Mouse (Mus musculus): ENCODE data around the gene Fbln2.

The Fbln2 gene

GRCm38 (mm10) chr6:91192851-91193545, 19.3 kb upstream of the Fbln2 start:
- no peak for DNase-seq (ENCODE audit: low read depth, low spot score)

- DNase-seq (ENCODE audit: low read depth, low spot score): no peak
Measured at GRCm38 (mm10) chr6:91198456-91198855, 13.8 kb upstream of the Fbln2 start.

GRCm38 (mm10) chr6:91200429-91201188, 11.6 kb upstream of the Fbln2 start:
- DNase-seq (ENCODE audit: low read depth, low spot score): no peak

- DNase-seq (ENCODE audit: low read depth, low spot score): no peak
Measured at GRCm38 (mm10) chr6:91201881-91202341, 10.3 kb upstream of the Fbln2 start.

- DNase-seq (ENCODE audit: low read depth, low spot score): peak; percentile 8
Measured at GRCm38 (mm10) chr6:91202571-91202970, 9.7 kb upstream of the Fbln2 start.

GRCm38 (mm10) chr6:91205346-91205745, 6.9 kb upstream of the Fbln2 start:
- no peak for DNase-seq (ENCODE audit: low read depth, low spot score)

GRCm38 (mm10) chr6:91205791-91206190, 6.5 kb upstream of the Fbln2 start:
- no peak for DNase-seq (ENCODE audit: low read depth, low spot score)

- no peak for DNase-seq (ENCODE audit: low read depth, low spot score)
Measured at GRCm38 (mm10) chr6:91207491-91207890, 4.8 kb upstream of the Fbln2 start.

- DNase-seq (ENCODE audit: low read depth, low spot score): no peak
Measured at GRCm38 (mm10) chr6:91209780-91210179, 2.5 kb upstream of the Fbln2 start.

- DNase-seq (ENCODE audit: low read depth, low spot score): no peak
Measured at GRCm38 (mm10) chr6:91210852-91211251, 1.4 kb upstream of the Fbln2 start.

GRCm38 (mm10) chr6:91212571-91212970, 316 bp downstream of the Fbln2 start:
- peak; percentile 87 for DNase-seq (ENCODE audit: low read depth, low spot score)

GRCm38 (mm10) chr6:91213287-91214218, 1.3 kb downstream of the Fbln2 start:
- no peak for DNase-seq (ENCODE audit: low read depth, low spot score)

- no peak for DNase-seq (ENCODE audit: low read depth, low spot score)
Measured at GRCm38 (mm10) chr6:91215454-91215853, 3.2 kb downstream of the Fbln2 start.

GRCm38 (mm10) chr6:91218445-91218844, 6.2 kb downstream of the Fbln2 start:
- DNase-seq (ENCODE audit: low read depth, low spot score): no peak

GRCm38 (mm10) chr6:91218871-91219270, 6.6 kb downstream of the Fbln2 start:
- DNase-seq (ENCODE audit: low read depth, low spot score): no peak

- no peak for DNase-seq (ENCODE audit: low read depth, low spot score)
Measured at GRCm38 (mm10) chr6:91220062-91220461, 7.8 kb downstream of the Fbln2 start.

GRCm38 (mm10) chr6:91221094-91221493, 8.8 kb downstream of the Fbln2 start:
- DNase-seq (ENCODE audit: low read depth, low spot score): peak; percentile 43

- no peak for DNase-seq (ENCODE audit: low read depth, low spot score)
Measured at GRCm38 (mm10) chr6:91222694-91223346, 10.6 kb downstream of the Fbln2 start.

GRCm38 (mm10) chr6:91224939-91225338, 12.7 kb downstream of the Fbln2 start:
- no peak for DNase-seq (ENCODE audit: low read depth, low spot score)

- no peak for DNase-seq (ENCODE audit: low read depth, low spot score)
Measured at GRCm38 (mm10) chr6:91225346-91225745, 13.1 kb downstream of the Fbln2 start.

GRCm38 (mm10) chr6:91226058-91226457, 13.8 kb downstream of the Fbln2 start:
- no peak for DNase-seq (ENCODE audit: low read depth, low spot score)

All from ZHBTc4 (cell line).